Mouse (Mus musculus) liver, embryonic 14.5 days (tissue): ENCODE data around the gene Plcb4.

Source experiments
- CTCF ChIP-seq: IDR thresholded peaks from 2 replicates; pipeline ENCODE4 v1.5.1; 2016; ENCODE audit warnings: antibody characterized with exemption, low read depth, control low read depth
- EP300 ChIP-seq: IDR thresholded peaks from 2 replicates; pipeline ENCODE4 v1.6.1; 2016; ENCODE audit warnings: antibody characterized with exemption, low read depth

GRCm38 (mm10) chr2:135770226-135770625 lies 111.4 kb downstream of the Plcb4 start:
- TF ChIP-seq CTCF (no peak), EP300 (no peak)
